Mouse (Mus musculus) lung, postnatal 0 days (tissue): Measurements from ENCODE around the gene Ropn1l.

ENCODE experiments used
- CTCF ChIP-seq: IDR thresholded peaks from 2 replicates; pipeline ENCODE4 v1.5.1; 2016; ENCODE audit warnings: antibody characterized with exemption, mild to moderate bottlenecking
- EP300 ChIP-seq: IDR thresholded peaks from 2 replicates; pipeline ENCODE4 v1.6.1; 2016; ENCODE audit warnings: antibody characterized with exemption, mild to moderate bottlenecking, control low read depth

GRCm38 (mm10) chr15:31458081-31458480 lies 4.5 kb upstream of the Ropn1l start:
- TF ChIP-seq CTCF = no peak
- TF ChIP-seq EP300 = no peak
